Mouse (Mus musculus): ENCODE measurements around the gene Tm2d1. TPM values are rescaled to one million over a fixed set of nuclear protein-coding genes. Genes with fewer than 3 reads are reported as not detected.

Tm2d1 gene
- polyA plus RNA-seq, 1 experiment from 2014 or later = 80.0 TPM

GRCm38 (mm10) chr4:98395690-98396437, 12.8 kb upstream of the Tm2d1 start, which contains the start of gene Patj:
Gene Patj (plus strand): TSS chr4:98395785.
- peak; percentile 69 for DNase-seq (ENCODE audit: low spot score)
- peak within 1 kb of the TSS; percentile 67 for H3K4me3 ChIP-seq (ENCODE audit: low read depth, low read length)
- no peaks in the 10 kb centered on the region for H3K27me3 ChIP-seq (ENCODE audit: control insufficient read depth, insufficient read depth, low read length)
- under 1% methylated on average over 64 of the region's 73 CpGs for WGBS
- H3K36me3 ChIP-seq (ENCODE audit: control insufficient read depth, insufficient read depth, low read length) = no peaks in the 10 kb centered on the region
- peak within 1 kb of the TSS; percentile 47; the same call in 1 of the 2 replicates for H3K27ac ChIP-seq (replicated peaks; ENCODE audit: low read depth, low read length)
- peak within 1 kb of the TSS; percentile 99 for H3K9ac ChIP-seq (ENCODE audit: low read length)
- peak; percentile 74; the same call in 1 of the 2 replicates for ATAC-seq (ENCODE audit: insufficient number of reproducible peaks, low FRiP score, low TSS enrichment, low read depth)
- H3K9me3 ChIP-seq (ENCODE audit: control insufficient read depth, low read length) = no peaks in the 10 kb centered on the region
- no peaks in the 10 kb centered on the region for H3K4me1 ChIP-seq (ENCODE audit: control insufficient read depth, insufficient read depth, low read length)
- H3K4me2 ChIP-seq (ENCODE audit: low read depth, severe bottlenecking) = peak within 1 kb of the TSS; percentile 84

DNA sequence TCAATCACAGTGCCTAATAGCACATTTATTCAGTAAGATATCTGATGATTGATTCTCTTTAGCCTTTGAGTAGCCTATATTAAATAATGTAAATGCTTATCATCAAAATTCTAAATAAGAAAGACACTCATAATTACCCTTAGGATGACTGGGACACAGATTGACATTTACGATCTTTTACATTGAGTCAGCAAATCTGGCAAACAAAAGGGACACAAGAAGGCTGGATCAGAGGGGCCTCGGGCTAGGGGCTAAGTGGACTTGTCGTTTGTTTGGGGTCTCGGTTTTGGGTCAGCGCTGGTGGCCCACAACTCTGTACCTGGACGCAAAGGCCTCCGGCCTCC, 12.2 kb upstream of the Tm2d1 start:
- 4% methylated on average over 7 of the region's 7 CpGs for WGBS
- ATAC-seq (ENCODE audit: insufficient number of reproducible peaks, low FRiP score, low TSS enrichment, low read depth) = no peak; the same call in 1 of the 2 replicates

DNA sequence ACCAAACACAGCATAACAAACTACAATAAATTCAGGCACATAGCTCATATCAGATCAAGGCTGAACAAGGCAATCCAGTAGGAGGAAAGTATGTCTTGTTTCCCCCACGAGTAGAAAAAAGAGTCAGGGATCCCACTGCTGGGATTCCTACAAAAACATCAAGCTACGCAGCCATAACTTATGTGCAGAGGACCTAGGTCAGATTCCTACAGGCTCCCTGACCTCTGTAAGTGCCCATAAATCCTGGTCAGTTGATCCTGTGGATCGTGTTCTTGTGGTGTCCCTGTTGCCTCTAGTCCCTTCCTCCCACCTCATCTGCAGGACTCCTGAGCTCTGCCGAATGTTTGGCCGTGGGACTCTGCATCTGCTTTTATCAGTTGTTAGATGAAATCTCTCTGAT, 1.9 kb upstream of the Tm2d1 start:
- Histone ChIP-seq H3K4me1 (ENCODE audit: control insufficient read depth, insufficient read depth, low read length) (no peaks in the 10 kb centered on the region), H3K9ac (ENCODE audit: low read length) (no peak overlapping the region), H3K9me3 (ENCODE audit: control insufficient read depth, low read length) (no peaks in the 10 kb centered on the region), H3K27ac (replicated peaks; ENCODE audit: low read depth, low read length) (no peak overlapping the region), H3K4me3 (ENCODE audit: low read depth, low read length) (no peak overlapping the region), H3K27me3 (ENCODE audit: control insufficient read depth, insufficient read depth, low read length) (no peaks in the 10 kb centered on the region), H3K36me3 (ENCODE audit: control insufficient read depth, insufficient read depth, low read length) (no peaks in the 10 kb centered on the region), H3K4me2 (ENCODE audit: low read depth, severe bottlenecking) (no peak overlapping the region)
- 19% methylated on average over 5 of the region's 5 CpGs for WGBS
- DNase-seq (ENCODE audit: low spot score) (no peak), ATAC-seq (ENCODE audit: insufficient number of reproducible peaks, low FRiP score, low TSS enrichment, low read depth) (no peak)

More for the DNA sequence above, 12.2 kb upstream of the Tm2d1 start:
- no peaks in the 10 kb centered on the region for H3K27me3 ChIP-seq (ENCODE audit: control insufficient read depth, insufficient read depth, low read length)
- H3K27ac ChIP-seq (replicated peaks; ENCODE audit: low read depth, low read length) = peak overlapping the region; percentile 47; the same call in 1 of the 2 replicates
- DNase-seq (ENCODE audit: low spot score) = no peak
- no peaks in the 10 kb centered on the region for H3K4me1 ChIP-seq (ENCODE audit: control insufficient read depth, insufficient read depth, low read length)
- peak overlapping the region; percentile 99 for H3K9ac ChIP-seq (ENCODE audit: low read length)
- H3K36me3 ChIP-seq (ENCODE audit: control insufficient read depth, insufficient read depth, low read length) = no peaks in the 10 kb centered on the region
- peak overlapping the region; percentile 67 for H3K4me3 ChIP-seq (ENCODE audit: low read depth, low read length)
- peak overlapping the region; percentile 84 for H3K4me2 ChIP-seq (ENCODE audit: low read depth, severe bottlenecking)
- no peaks in the 10 kb centered on the region for H3K9me3 ChIP-seq (ENCODE audit: control insufficient read depth, low read length)

DNA sequence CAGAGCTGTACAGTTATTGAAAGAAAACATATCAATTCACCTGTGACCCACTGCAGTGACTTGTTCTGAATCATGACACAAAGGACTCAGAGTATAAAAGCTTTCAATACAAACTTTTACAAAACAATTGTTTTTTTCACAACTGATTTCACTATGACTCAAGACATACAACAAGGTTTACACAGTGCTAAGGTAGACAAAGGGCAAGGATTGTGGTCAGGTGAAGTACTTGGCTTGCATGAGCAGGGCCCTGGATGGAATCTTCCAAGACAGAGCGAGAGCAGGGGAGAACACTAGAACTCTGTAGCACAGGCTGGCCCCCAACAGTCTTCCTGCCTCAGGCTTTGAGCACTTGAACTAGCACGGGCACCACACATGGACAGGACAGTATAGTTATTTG, 6.2 kb downstream of the Tm2d1 start:
- H3K9me3 ChIP-seq (ENCODE audit: control insufficient read depth, low read length) = no peaks in the 10 kb centered on the region
- ATAC-seq (ENCODE audit: insufficient number of reproducible peaks, low FRiP score, low TSS enrichment, low read depth) = no peak
- peaks cover 2% of the 10 kb centered on the region; the same call in 1 of the 2 replicates for H3K36me3 ChIP-seq (ENCODE audit: control insufficient read depth, insufficient read depth, low read length)
- H3K27ac ChIP-seq (replicated peaks; ENCODE audit: low read depth, low read length) = no peak overlapping the region
- H3K27me3 ChIP-seq (ENCODE audit: control insufficient read depth, insufficient read depth, low read length) = no peaks in the 10 kb centered on the region
- no peak overlapping the region for H3K9ac ChIP-seq (ENCODE audit: low read length)
- WGBS = 96% methylated on average over 2 of the region's 2 CpGs
- DNase-seq (ENCODE audit: low spot score) = no peak
- no peaks in the 10 kb centered on the region for H3K4me1 ChIP-seq (ENCODE audit: control insufficient read depth, insufficient read depth, low read length)
- H3K4me2 ChIP-seq (ENCODE audit: low read depth, severe bottlenecking) = no peak overlapping the region
- H3K4me3 ChIP-seq (ENCODE audit: low read depth, low read length) = no peak overlapping the region

DNA sequence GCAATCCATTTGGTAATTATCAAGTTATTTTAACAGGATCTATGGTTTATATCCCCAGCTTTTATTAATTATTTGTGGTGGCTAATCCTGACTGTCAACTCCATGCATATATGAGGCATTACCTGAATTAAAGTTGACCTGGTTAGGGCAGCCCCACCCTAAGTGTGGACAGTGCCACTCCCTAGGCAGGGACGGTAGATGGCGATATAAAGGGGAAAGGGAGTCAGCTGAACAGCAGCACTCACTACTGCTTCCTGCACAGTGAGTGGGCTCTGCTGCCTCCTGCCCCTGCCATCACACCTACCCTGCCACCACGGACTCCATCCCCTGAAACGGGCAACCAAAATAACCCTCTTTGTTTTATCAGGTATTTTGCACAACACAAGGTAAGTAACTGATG, 7.7 kb downstream of the Tm2d1 start:
- DNase-seq (ENCODE audit: low spot score) (no peak), ATAC-seq (ENCODE audit: insufficient number of reproducible peaks, low FRiP score, low TSS enrichment, low read depth) (no peak)
- Histone ChIP-seq H3K4me3 (ENCODE audit: low read depth, low read length) (no peak overlapping the region), H3K9ac (ENCODE audit: low read length) (no peak overlapping the region), H3K4me2 (ENCODE audit: low read depth, severe bottlenecking) (no peak overlapping the region), H3K36me3 (ENCODE audit: control insufficient read depth, insufficient read depth, low read length) (peaks cover 2% of the 10 kb centered on the region; the same call in 1 of the 2 replicates), H3K9me3 (ENCODE audit: control insufficient read depth, low read length) (no peaks in the 10 kb centered on the region), H3K27me3 (ENCODE audit: control insufficient read depth, insufficient read depth, low read length) (no peaks in the 10 kb centered on the region), H3K4me1 (ENCODE audit: control insufficient read depth, insufficient read depth, low read length) (no peaks in the 10 kb centered on the region), H3K27ac (replicated peaks; ENCODE audit: low read depth, low read length) (no peak overlapping the region)
- WGBS = 54% methylated on average over 4 of the region's 4 CpGs

DNA sequence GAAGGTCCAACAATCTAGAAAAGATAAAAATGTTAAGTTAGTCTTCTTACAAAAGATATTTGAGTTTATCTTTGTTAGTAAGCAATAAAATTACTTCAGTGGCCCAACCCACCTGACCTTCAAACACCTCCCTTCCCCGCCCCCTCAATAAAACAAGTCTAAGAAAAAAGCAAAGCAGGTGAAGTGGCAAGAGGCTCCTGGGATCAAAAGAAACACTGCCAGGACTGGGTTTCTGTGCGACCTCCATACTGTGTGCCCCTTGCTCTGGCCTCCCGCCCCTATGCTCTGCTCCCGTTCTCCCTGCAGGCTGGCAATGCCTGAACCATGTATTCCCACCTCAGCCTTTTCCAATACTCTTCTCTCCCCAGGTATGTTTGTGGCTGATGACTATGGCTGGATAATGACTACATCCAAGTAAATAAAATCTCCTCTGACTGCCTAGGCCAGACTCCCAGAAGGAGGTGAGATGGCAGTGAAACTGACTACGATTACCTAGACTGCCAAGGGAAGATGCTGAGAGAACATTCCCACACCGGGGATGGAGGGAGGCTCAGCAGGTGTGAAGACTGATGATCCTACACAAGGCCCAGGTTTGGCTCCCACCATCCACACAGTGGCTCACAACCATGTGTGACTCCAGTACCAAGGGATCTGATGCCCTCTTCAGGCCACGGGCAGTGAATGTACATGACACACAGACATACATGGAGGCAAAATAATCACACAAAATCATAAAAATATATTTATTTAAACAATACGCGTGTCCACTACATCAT, 24.9 kb downstream of the Tm2d1 start:
- Histone ChIP-seq H3K4me1 (ENCODE audit: control insufficient read depth, insufficient read depth, low read length) (no peaks in the 10 kb centered on the region), H3K9ac (ENCODE audit: low read length) (no peak overlapping the region), H3K27ac (replicated peaks; ENCODE audit: low read depth, low read length) (no peak overlapping the region), H3K4me2 (ENCODE audit: low read depth, severe bottlenecking) (no peak overlapping the region), H3K4me3 (ENCODE audit: low read depth, low read length) (no peak overlapping the region), H3K9me3 (ENCODE audit: control insufficient read depth, low read length) (no peaks in the 10 kb centered on the region), H3K36me3 (ENCODE audit: control insufficient read depth, insufficient read depth, low read length) (peaks cover 3% of the 10 kb centered on the region; the same call in 1 of the 2 replicates), H3K27me3 (ENCODE audit: control insufficient read depth, insufficient read depth, low read length) (no peaks in the 10 kb centered on the region)
- 91% methylated on average over 9 of the region's 9 CpGs for WGBS
- no peak for DNase-seq (ENCODE audit: low spot score)
- no peak for ATAC-seq (ENCODE audit: insufficient number of reproducible peaks, low FRiP score, low TSS enrichment, low read depth)

- no peak overlapping the region for H3K9ac ChIP-seq (ENCODE audit: low read length)
- WGBS = 77% methylated on average over 5 of the region's 5 CpGs
- no peaks in the 10 kb centered on the region for H3K9me3 ChIP-seq (ENCODE audit: control insufficient read depth, low read length)
- H3K36me3 ChIP-seq (ENCODE audit: control insufficient read depth, insufficient read depth, low read length) = no peaks in the 10 kb centered on the region
- DNase-seq (ENCODE audit: low spot score) (no peak), ATAC-seq (ENCODE audit: insufficient number of reproducible peaks, low FRiP score, low TSS enrichment, low read depth) (no peak)
- H3K4me3 ChIP-seq (ENCODE audit: low read depth, low read length) = no peak overlapping the region
- no peak overlapping the region for H3K27ac ChIP-seq (replicated peaks; ENCODE audit: low read depth, low read length)
- no peaks in the 10 kb centered on the region for H3K4me1 ChIP-seq (ENCODE audit: control insufficient read depth, insufficient read depth, low read length)
- H3K4me2 ChIP-seq (ENCODE audit: low read depth, severe bottlenecking) = no peak overlapping the region
- H3K27me3 ChIP-seq (ENCODE audit: control insufficient read depth, insufficient read depth, low read length) = no peaks in the 10 kb centered on the region
Observed at GRCm38 (mm10) chr4:98348580-98348979, 34.5 kb downstream of the Tm2d1 start.

DNA sequence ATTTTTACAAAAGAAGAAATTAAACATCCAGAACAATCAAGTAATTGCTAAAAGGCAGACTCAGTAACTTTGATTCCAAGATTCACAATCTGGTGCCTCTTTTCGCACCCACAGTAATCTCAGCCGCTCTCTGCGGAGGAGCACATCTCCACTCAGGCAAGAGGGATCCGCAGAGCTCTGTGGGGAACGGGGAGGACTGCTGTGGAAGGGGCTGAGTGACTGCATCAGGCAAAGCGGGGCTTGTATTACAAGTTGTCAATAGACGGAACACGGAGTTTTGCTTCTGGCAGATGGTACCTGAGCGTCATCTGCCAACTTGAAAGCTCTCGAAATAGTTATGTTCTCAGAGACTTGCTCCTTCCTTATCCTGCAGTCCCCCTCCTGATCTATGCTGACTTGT, 37.3 kb downstream of the Tm2d1 start:
- no peak for ATAC-seq (ENCODE audit: insufficient number of reproducible peaks, low FRiP score, low TSS enrichment, low read depth)

More for the DNA sequence above, 37.3 kb downstream of the Tm2d1 start:
- H3K27ac ChIP-seq (replicated peaks; ENCODE audit: low read depth, low read length) = no peak overlapping the region
- no peak overlapping the region for H3K4me3 ChIP-seq (ENCODE audit: low read depth, low read length)
- no peaks in the 10 kb centered on the region for H3K27me3 ChIP-seq (ENCODE audit: control insufficient read depth, insufficient read depth, low read length)
- no peak overlapping the region for H3K4me2 ChIP-seq (ENCODE audit: low read depth, severe bottlenecking)
- H3K36me3 ChIP-seq (ENCODE audit: control insufficient read depth, insufficient read depth, low read length) = no peaks in the 10 kb centered on the region
- no peak overlapping the region for H3K9ac ChIP-seq (ENCODE audit: low read length)
- no peaks in the 10 kb centered on the region for H3K9me3 ChIP-seq (ENCODE audit: control insufficient read depth, low read length)
- 92% methylated on average over 10 of the region's 10 CpGs for WGBS
- no peak for DNase-seq (ENCODE audit: low spot score)
- H3K4me1 ChIP-seq (ENCODE audit: control insufficient read depth, insufficient read depth, low read length) = no peaks in the 10 kb centered on the region

Measured in limb, embryonic 11.5 days (tissue).